Comparison of ENCODE assay signal across 13 mouse cellular contexts in the genomic region with DNA sequence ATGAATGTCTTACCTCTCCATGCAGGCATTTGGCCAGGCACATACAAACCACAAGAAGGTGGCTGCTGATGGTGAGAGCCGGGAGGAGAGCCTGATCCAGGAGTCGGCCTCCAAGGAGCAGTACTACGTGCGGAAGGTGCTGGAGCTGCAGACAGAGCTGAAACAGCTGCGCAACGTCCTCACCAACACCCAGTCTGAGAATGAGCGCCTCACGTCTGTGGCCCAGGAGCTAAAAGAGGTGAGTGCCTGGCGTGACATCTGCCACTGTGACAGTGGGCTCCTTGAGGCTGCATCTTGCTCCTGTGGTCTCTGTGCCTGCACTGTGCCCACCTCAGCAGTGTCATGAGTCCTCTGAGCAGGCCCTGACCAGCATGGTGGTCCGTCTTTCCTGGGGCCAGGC.
"Had no signal": no experiment of that assay in that cellular context is flagged by ENCODE, and none has a peak within 500 bp of the region (broad histone marks: within the 10 kb centered on the region; RNA-seq: fewer than 3 reads in every experiment).

No protein-coding gene starts in this region.

- DNase-seq: lung, embryonic 14.5 days; lung, postnatal 10 days; lung, postnatal 4 days; right cerebral cortex, postnatal 14 days; thymus, adult 2 months; thymus, postnatal 25 days; thymus, postnatal 4 days had no signal

- H3K9me3 ChIP-seq: midbrain, embryonic 13.5 days; midbrain, embryonic 15.5 days; neural tube, embryonic 12.5 days; stomach, embryonic 15.5 days had no signal

- ATAC-seq: midbrain, embryonic 13.5 days; midbrain, embryonic 15.5 days had no signal

- H3K27ac ChIP-seq: midbrain, embryonic 13.5 days; midbrain, embryonic 15.5 days; neural tube, embryonic 12.5 days; stomach, embryonic 15.5 days; stomach, postnatal 0 days had no signal

- H3K27me3 ChIP-seq: midbrain, embryonic 13.5 days; midbrain, embryonic 15.5 days; neural tube, embryonic 12.5 days; stomach, embryonic 15.5 days had no signal

- H3K4me2 ChIP-seq: lung, embryonic 14.5 days; midbrain, embryonic 11.5 days; midbrain, embryonic 13.5 days; midbrain, embryonic 15.5 days; neural tube, embryonic 12.5 days; stomach, embryonic 15.5 days had no signal

- H3K4me3 ChIP-seq: midbrain, embryonic 13.5 days; midbrain, embryonic 15.5 days; neural tube, embryonic 12.5 days; stomach, embryonic 15.5 days had no signal

- H3K9ac ChIP-seq: lung, embryonic 14.5 days; midbrain, embryonic 13.5 days; midbrain, embryonic 15.5 days; neural tube, embryonic 12.5 days; stomach, embryonic 15.5 days had no signal
